Mouse (Mus musculus) lung, embryonic 14.5 days (tissue): Measurements from ENCODE around the gene Slco2a1. TPM values are rescaled to one million over a fixed set of nuclear protein-coding genes. Genes with fewer than 3 reads are reported as not detected.

Experiments used
- ATAC-seq: fragments of 200-750 bp; cut with Nextera tagmentation; 2 replicates; pipeline ENCODE4 v1.8.0; 2017; ENCODE audit warnings: mild to moderate bottlenecking, moderate TSS enrichment, moderate library complexity; ENCODE audit not compliant: insufficient read depth
- DNase-seq: peaks from one replicate; pipeline ENCODE4 v3.0.0-alpha.2; 2015
- H3K27ac ChIP-seq: fragments of 300-500 bp; sonication (generic); 2 replicates; pipeline ENCODE4 v1.5.1; 2014; ENCODE audit warnings: low read depth, mild to moderate bottlenecking, moderate library complexity
- H3K27me3 ChIP-seq: fragments of 300-500 bp; sonication (generic); 2 replicates; pipeline ENCODE4 v1.6.1; 2014; ENCODE audit warnings: low read length, control low read depth; ENCODE audit not compliant: insufficient read depth
- H3K36me3 ChIP-seq: fragments of 300-500 bp; sonication (generic); 2 replicates; pipeline ENCODE4 v1.6.1; 2014; ENCODE audit warnings: control low read depth; ENCODE audit not compliant: insufficient read depth
- H3K4me1 ChIP-seq: fragments of 300-500 bp; sonication (generic); 2 replicates; pipeline ENCODE4 v1.6.1; 2014; ENCODE audit warnings: antibody characterized with exemption, control low read depth; ENCODE audit not compliant: insufficient read depth
- H3K4me2 ChIP-seq: fragments of 300-500 bp; sonication (generic); 2 replicates; pipeline ENCODE4 v1.6.1; 2014; ENCODE audit warnings: mild to moderate bottlenecking
- H3K4me3 ChIP-seq: fragments of 300-500 bp; sonication (generic); 2 replicates; pipeline ENCODE4 v1.5.1; 2014; ENCODE audit warnings: low read depth, low read length
- H3K9ac ChIP-seq: fragments of 300-500 bp; sonication (generic); 2 replicates; pipeline ENCODE4 v1.6.1; 2014
- H3K9me3 ChIP-seq: fragments of 300-500 bp; sonication (generic); 2 replicates; pipeline ENCODE4 v1.6.1; 2016; ENCODE audit warnings: low read depth, low read length, control low read depth
- CTCF ChIP-seq: IDR thresholded peaks from 2 replicates; pipeline ENCODE4 v1.5.1; 2016; ENCODE audit warnings: antibody characterized with exemption, low read depth
- WGBS: fragments of 180-500 bp; shearing (Covaris S2); extraction: QIAGEN DNeasy Blood & Tissue Kit; methylation state at CpG from one replicate; pipeline ENCODE4 v1.1.7; 2014; 5-methylcytosine and 5-hydroxymethylcytosine counted together
- polyA plus RNA-seq: library from polyadenylated mRNA; unstranded; fragments of >200 nt; fragmentation: Nextera tagmentation; extraction: Ambion mirVana; gene quantifications from 2 replicates; pipeline ENCODE4 v1.2.1, GENCODE M21; 2014

The Slco2a1 gene
- polyA plus RNA-seq, 1 experiment from 2014 or later = 15.1 TPM

DNA sequence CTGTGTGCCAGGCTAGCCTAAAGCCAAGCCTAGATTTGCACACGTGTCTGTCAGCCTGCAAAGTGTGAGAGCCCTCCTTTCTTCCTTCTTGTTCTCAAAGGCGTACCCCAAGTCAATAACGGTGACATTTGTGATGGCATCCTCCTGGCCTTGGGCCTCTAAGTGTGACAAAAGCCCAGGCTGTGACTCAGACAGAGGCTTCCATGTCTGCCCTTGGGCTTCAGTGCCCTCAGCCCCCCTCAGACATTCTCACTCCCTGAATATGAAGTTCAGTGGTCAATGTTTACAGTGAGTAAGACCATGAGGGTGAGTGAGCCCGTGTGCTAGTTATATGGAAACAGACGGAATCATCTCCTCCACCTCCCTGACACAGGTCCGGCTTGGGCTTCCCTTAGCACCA is 29.8 kb upstream of the Slco2a1 start:
- TF ChIP-seq CTCF = no peak
- H3K4me2 ChIP-seq = no peak overlapping the region
- no peak for DNase-seq
- ATAC-seq = no peak
- H3K4me3 ChIP-seq = no peak overlapping the region
- no peaks in the 10 kb centered on the region for H3K27me3 ChIP-seq
- 64% methylated on average over 6 of the region's 6 CpGs for WGBS
- no peaks in the 10 kb centered on the region for H3K4me1 ChIP-seq
- no peaks in the 10 kb centered on the region for H3K9me3 ChIP-seq
- no peaks in the 10 kb centered on the region for H3K36me3 ChIP-seq
- no peak overlapping the region for H3K9ac ChIP-seq
- H3K27ac ChIP-seq = no peak overlapping the region

DNA sequence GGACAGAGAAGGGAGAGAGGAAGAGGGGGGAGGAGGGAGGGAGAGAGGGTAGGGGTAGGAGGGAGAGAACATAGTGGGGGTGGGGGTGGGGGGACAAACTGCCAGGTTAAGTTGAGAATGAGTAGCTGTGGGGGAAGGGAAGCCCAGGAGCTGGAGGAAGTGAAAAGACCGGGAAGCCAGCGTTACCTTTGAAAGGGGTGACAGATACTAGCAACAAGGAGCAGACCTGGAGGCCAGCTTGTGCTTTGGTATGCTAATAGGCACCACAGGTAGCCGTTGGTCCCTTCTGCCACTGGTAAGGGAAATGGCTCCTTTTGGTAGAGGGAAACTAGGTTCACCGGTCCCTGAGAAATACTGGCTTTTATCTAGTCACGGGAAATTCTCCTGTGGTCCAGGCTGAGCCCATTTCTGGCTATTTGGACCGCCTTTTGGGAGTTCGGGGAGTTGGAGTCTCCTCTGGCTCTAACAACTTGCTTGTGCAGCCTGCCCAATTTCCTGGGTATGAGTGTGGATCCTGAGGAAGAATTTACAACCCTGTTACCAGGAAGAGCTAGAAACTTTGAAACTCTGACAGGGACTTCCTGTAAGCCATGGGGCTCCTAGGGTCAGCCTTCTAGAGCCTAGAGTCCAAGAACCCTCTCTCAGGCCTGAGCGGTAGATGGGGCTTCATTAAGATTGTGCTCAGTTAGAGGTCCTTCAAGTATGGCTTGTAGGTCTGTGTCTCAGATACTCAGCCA is 27.0 kb upstream of the Slco2a1 start:
- Histone ChIP-seq H3K36me3 (no peaks in the 10 kb centered on the region), H3K4me3 (no peak overlapping the region)

DNA sequence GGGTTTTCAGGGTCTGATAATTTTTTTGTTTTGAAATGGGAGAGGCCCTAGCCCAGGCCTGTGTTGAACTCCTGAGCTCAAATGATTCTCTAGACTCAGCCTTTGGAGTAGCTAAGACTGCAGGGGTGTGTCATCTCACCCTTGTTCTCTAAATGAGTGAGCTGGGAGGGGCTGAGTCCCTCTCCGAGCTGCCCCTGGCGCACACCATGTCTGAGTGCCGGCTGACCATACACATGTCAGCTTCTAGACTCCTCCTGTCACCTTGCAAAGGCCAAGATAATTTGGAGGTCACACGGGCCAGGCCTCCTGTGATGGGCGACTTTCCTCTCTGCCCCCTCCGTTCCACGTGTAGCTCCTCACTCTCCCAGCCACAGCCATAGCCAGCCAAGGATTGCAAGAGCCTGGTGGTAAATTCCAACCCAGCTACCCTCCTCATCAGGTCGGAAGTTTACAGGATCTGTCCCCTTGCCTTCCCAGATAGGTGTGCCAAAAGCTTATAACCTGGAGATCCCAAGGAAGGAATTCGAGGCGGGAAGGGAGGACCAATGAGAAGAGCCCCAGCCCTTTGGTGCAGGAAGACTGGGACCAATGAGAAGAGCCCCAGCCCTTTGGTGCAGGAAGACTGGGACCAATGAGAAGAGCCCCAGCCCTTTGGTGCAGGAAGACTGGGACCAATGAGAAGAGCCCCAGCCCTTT is 26.3 kb upstream of the Slco2a1 start:
- WGBS = 70% methylated on average over 10 of the region's 10 CpGs
- no peak overlapping the region for H3K27ac ChIP-seq
- no peak for TF ChIP-seq CTCF
- no peaks in the 10 kb centered on the region for H3K27me3 ChIP-seq
- no peaks in the 10 kb centered on the region for H3K9me3 ChIP-seq
- H3K4me2 ChIP-seq = no peak overlapping the region
- H3K9ac ChIP-seq = no peak overlapping the region
- no peak overlapping the region for H3K4me3 ChIP-seq
- ATAC-seq = no peak
- H3K36me3 ChIP-seq = no peaks in the 10 kb centered on the region
- DNase-seq = no peak
- no peaks in the 10 kb centered on the region for H3K4me1 ChIP-seq

More for the DNA sequence above, 27.0 kb upstream of the Slco2a1 start:
- no peak overlapping the region for H3K27ac ChIP-seq
- WGBS = 29% methylated on average over 8 of the region's 8 CpGs
- TF ChIP-seq CTCF = no peak
- H3K4me2 ChIP-seq = no peak overlapping the region
- no peaks in the 10 kb centered on the region for H3K9me3 ChIP-seq
- H3K27me3 ChIP-seq = no peaks in the 10 kb centered on the region
- no peak for DNase-seq
- ATAC-seq = no peak
- no peak overlapping the region for H3K9ac ChIP-seq
- H3K4me1 ChIP-seq = no peaks in the 10 kb centered on the region

DNA sequence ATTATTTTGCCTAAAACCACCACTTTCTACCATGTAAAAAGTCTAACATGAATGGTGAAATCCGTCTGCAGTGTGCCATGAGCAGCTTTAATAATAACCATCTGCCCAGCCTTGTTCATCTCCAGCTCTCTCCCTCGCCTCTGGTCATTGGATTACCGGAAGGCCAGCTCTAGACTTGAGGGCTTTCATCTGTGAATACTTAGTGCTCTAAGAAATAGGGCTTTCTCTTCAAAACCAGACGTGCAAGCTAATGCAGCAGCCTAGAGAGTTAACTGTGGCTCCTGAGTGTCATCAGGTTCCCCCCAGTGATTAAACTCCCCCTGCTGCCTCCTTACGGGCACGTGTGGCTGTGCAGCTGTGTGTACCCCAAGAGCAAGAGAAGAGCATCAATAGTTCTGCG is 25.2 kb upstream of the Slco2a1 start:
- no peaks in the 10 kb centered on the region for H3K36me3 ChIP-seq
- no peaks in the 10 kb centered on the region for H3K4me1 ChIP-seq
- no peak for DNase-seq
- no peak overlapping the region for H3K4me3 ChIP-seq
- H3K9me3 ChIP-seq = no peaks in the 10 kb centered on the region
- TF ChIP-seq CTCF = no peak
- no peaks in the 10 kb centered on the region for H3K27me3 ChIP-seq
- no peak overlapping the region for H3K4me2 ChIP-seq
- no peak for ATAC-seq
- no peak overlapping the region for H3K27ac ChIP-seq
- H3K9ac ChIP-seq = no peak overlapping the region
- 66% methylated on average over 7 of the region's 7 CpGs for WGBS

DNA sequence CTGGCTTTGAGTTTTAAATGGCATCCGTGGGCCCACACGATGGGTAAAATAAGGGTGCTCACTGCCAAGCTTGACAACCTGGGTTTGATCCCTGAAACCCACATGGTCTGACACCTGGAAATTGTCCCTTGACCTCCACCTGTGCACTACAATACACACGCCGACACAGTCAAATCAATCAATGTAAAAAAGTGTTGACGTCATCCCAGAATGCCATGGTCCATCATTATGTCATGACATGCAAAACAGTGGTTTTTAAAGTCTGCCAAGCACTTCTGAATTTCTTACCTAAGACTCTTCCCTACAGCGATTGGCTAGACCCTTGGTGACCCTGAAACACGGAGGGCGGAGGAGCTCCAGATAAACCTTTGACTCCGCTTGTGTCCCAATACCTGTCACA is 23.9 kb upstream of the Slco2a1 start:
- ATAC-seq = no peak
- H3K36me3 ChIP-seq = no peaks in the 10 kb centered on the region
- no peak overlapping the region for H3K4me2 ChIP-seq
- H3K27me3 ChIP-seq = no peaks in the 10 kb centered on the region
- WGBS = 73% methylated on average over 9 of the region's 9 CpGs
- DNase-seq = no peak
- no peak overlapping the region for H3K27ac ChIP-seq
- H3K4me1 ChIP-seq = no peaks in the 10 kb centered on the region
- no peak for TF ChIP-seq CTCF
- H3K9ac ChIP-seq = no peak overlapping the region
- H3K4me3 ChIP-seq = no peak overlapping the region
- no peaks in the 10 kb centered on the region for H3K9me3 ChIP-seq

DNA sequence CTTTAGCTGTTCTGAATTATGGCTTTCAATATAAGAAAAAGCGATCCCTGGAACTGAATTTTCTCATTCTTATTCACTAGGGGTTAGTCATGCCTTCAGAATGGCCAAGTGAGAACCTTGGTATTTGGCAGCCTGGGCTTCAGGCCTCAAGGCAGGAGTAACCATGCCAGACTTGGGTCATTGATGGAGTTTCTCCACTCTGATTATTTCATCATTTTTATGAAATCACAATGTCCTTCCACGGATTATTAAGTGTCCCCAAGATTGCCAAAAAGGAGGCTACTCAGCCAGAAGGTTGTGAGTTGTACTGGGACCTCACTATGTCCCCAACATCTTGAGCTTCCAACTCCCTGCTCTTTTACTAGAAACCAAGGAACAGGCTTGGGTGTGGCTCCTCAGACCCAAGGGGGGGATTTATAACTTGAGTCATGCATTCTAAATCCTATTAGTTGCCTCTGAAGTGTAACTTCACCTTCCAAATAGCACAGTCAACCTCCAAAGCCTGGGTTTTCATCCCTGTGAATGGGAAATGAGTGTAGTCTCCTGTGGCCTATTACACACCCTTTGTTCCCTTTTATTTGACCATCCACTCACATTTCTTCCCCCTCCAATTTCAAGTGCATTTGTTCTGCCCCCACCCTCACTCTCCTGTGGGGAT is 16.0 kb upstream of the Slco2a1 start:
- H3K36me3 ChIP-seq = no peaks in the 10 kb centered on the region
- no peak for DNase-seq
- WGBS = 72% methylated on average over 2 of the region's 2 CpGs
- H3K4me3 ChIP-seq = no peak overlapping the region
- H3K9me3 ChIP-seq = no peaks in the 10 kb centered on the region
- no peak for ATAC-seq
- no peak for TF ChIP-seq CTCF
- H3K4me1 ChIP-seq = peaks cover 8% of the 10 kb centered on the region; the same call in 1 of the 2 replicates
- H3K4me2 ChIP-seq = no peak overlapping the region
- H3K9ac ChIP-seq = no peak overlapping the region
- no peaks in the 10 kb centered on the region for H3K27me3 ChIP-seq
- H3K27ac ChIP-seq = no peak overlapping the region

DNA sequence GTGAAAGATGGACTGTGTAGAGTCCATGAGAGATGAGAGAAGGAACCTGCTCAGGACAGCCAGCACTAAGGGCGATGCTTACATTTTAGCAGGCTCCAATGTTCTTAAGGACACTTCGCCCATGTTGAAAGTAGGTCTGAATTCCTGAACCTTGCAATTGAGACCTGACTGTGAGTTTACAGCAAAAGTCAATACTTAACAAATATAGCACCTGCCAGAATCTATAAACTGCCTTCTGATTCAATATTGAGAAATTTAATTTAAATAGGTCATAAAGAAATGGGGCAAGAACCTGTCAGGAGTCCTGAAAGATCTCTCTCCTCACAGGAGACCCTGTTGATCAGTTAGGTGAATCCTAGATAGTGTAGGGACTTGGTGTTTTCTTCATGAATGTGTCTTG is 12.6 kb upstream of the Slco2a1 start:
- H3K27ac ChIP-seq = no peak overlapping the region
- no peaks in the 10 kb centered on the region for H3K27me3 ChIP-seq
- no peak overlapping the region for H3K9ac ChIP-seq
- H3K4me2 ChIP-seq = no peak overlapping the region
- peaks cover 8% of the 10 kb centered on the region; the same call in 1 of the 2 replicates for H3K4me1 ChIP-seq
- no peaks in the 10 kb centered on the region for H3K36me3 ChIP-seq
- DNase-seq (no peak), ATAC-seq (no peak)
- TF ChIP-seq CTCF = no peak
- H3K4me3 ChIP-seq = no peak overlapping the region
- no peaks in the 10 kb centered on the region for H3K9me3 ChIP-seq
- 93% methylated on average over 2 of the region's 2 CpGs for WGBS
